Mouse (Mus musculus): ENCODE results near the gene Tspear. TPM values are rescaled to one million over a fixed set of nuclear protein-coding genes. Genes with fewer than 3 reads are reported as not detected.

The Tspear gene
- polyA plus RNA-seq (2014; fragmentation: Illumina TruSeq; extraction: RNeasy Lipid Tissue Mini Kit (QIAGEN cat#74804); ENCODE audit: low read depth, low replicate concordance) = 0.27 TPM

GRCm38 (mm10) chr10:77685895-77686664 lies at the start of gene Tspear:
Gene Tspear, plus strand, starts transcription at chr10:77686569.

GRCm38 (mm10) chr10:77690356-77690807 lies 4.0 kb downstream of the Tspear start, which contains the start of gene Gm19402:
Gene Gm19402, minus strand, starts transcription at chr10:77690757.

GRCm38 (mm10) chr10:77697133-77697532 lies 10.8 kb downstream of the Tspear start, which contains the start of gene Gm9508:
Gene Gm9508, minus strand, starts transcription at chr10:77697233.

GRCm38 (mm10) chr10:77706326-77706725 lies 20.0 kb downstream of the Tspear start, which contains the start of gene Gm10272:
Gene Gm10272, plus strand, starts transcription at chr10:77706626.

GRCm38 (mm10) chr10:77711157-77711556 lies 24.8 kb downstream of the Tspear start, which contains the start of gene Gm10024:
Gene Gm10024, plus strand, starts transcription at chr10:77711457.

GRCm38 (mm10) chr10:77715507-77715906 lies 29.1 kb downstream of the Tspear start, which contains the start of gene Gm10142:
Gene Gm10142, plus strand, starts transcription at chr10:77715807.

GRCm38 (mm10) chr10:77720299-77720698 lies 33.9 kb downstream of the Tspear start, which contains the start of gene Krtap12-1:
Gene Krtap12-1, plus strand, starts transcription at chr10:77720599.

GRCm38 (mm10) chr10:77726186-77726585 lies 39.8 kb downstream of the Tspear start, which contains the start of gene Gm10100:
Gene Gm10100, plus strand, starts transcription at chr10:77726486.

GRCm38 (mm10) chr10:77741924-77742688 lies 55.7 kb downstream of the Tspear start, which contains the start of gene Gm18596:
Gene Gm18596, minus strand, starts transcription at chr10:77742638.

GRCm38 (mm10) chr10:77751254-77751653 lies 64.9 kb downstream of the Tspear start, which contains the start of gene Gm9736:
Gene Gm9736, minus strand, starts transcription at chr10:77751354.

GRCm38 (mm10) chr10:77759582-77759981 lies 73.2 kb downstream of the Tspear start, which contains the start of gene Gm3233:
Gene Gm3233, minus strand, starts transcription at chr10:77759682.

GRCm38 (mm10) chr10:77771225-77771624 lies 84.9 kb downstream of the Tspear start, which contains the start of gene Gm3238:
Gene Gm3238, minus strand, starts transcription at chr10:77771325.

GRCm38 (mm10) chr10:77776844-77777243 lies 90.5 kb downstream of the Tspear start, which contains the start of gene Gm7138:
Gene Gm7138, minus strand, starts transcription at chr10:77776944.

GRCm38 (mm10) chr10:77782442-77782841 lies 96.1 kb downstream of the Tspear start, which contains the start of gene Gm3250:
Gene Gm3250, minus strand, starts transcription at chr10:77782542.

GRCm38 (mm10) chr10:77787876-77788275 lies 101.5 kb downstream of the Tspear start, which contains the start of gene Gm7137:
Gene Gm7137, minus strand, starts transcription at chr10:77788200.

GRCm38 (mm10) chr10:77794976-77795375 lies 108.6 kb downstream of the Tspear start, which contains the start of gene Gm9639:
Gene Gm9639, minus strand, starts transcription at chr10:77795076.

GRCm38 (mm10) chr10:77798921-77799508 lies 112.6 kb downstream of the Tspear start, which contains the start of gene Gm19668:
Gene Gm19668, minus strand, starts transcription at chr10:77799133.

GRCm38 (mm10) chr10:77811743-77812142 lies 125.4 kb downstream of the Tspear start, which contains the start of gene Gm9507:
Gene Gm9507, minus strand, starts transcription at chr10:77811843.

GRCm38 (mm10) chr10:77814382-77814781 lies 128.0 kb downstream of the Tspear start, which contains the start of gene Gm2696:
Gene Gm2696, plus strand, starts transcription at chr10:77814682.

GRCm38 (mm10) chr10:77826951-77827350 lies 140.6 kb downstream of the Tspear start, which contains the start of gene Krtap10-4:
Gene Krtap10-4, minus strand, starts transcription at chr10:77827095.

GRCm38 (mm10) chr10:77835647-77836046 lies 149.3 kb downstream of the Tspear start, which contains the start of gene Krtap10-10:
Gene Krtap10-10, plus strand, starts transcription at chr10:77835947.

GRCm38 (mm10) chr10:77846503-77846902 lies 160.1 kb downstream of the Tspear start, which contains the start of gene Gm36176:
Gene Gm36176, plus strand, starts transcription at chr10:77846803.

